ENCODE assay signal across 8 mouse cellular contexts in the genomic region with DNA sequence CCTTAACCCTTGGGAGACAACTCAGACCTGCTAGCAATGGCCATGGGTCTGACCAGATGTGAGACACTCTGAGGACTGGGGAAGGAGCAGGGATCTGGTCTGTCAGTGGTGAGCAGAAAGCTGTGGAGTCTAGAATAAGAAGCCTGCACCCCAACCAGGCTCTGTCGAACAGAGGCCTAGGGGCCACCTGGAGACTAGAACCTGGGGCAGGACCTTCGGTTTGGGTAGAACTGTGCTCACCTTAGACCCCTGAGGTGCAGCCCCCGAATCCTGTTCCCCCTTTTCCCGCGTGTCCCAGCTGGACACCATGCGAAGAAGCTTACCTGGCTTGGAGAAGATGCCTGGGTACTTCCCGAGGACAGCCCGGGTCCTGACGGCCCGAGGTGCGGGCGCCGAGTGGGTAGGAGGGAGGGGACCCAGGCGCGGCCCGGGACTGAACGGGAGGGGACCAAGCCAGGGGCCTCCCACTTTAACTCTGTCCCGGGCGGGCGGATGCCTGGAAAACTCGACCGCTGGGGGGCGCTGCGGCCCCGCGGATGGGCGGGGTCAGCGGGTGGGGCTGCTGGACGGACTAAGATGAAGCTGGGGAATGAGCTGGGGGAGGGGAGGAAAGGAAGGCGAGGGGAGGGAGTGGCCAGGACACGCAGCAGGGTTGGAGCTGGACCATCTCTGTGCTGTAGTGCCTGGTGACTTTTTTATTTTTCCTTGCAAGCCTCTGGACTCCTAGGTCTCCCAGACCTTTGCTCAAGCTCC. TPM values are rescaled to one million over a fixed set of nuclear protein-coding genes. Genes with fewer than 3 reads are reported as not detected.
DNase-seq lines count a peak whose midpoint lies in the region; ATAC-seq and TF ChIP-seq lines count a peak whose summit lies in the region.

Gene Col6a2, minus strand, starts transcription at position 703 of the 753 bp plus-strand sequence.

- H3K4me3 ChIP-seq in embryonic facial prominence, embryonic 13.5 days: peak within 1 kb of the TSS; percentile 64
- H3K4me3 ChIP-seq in kidney, embryonic 14.5 days (ENCODE audit: low read length): peak within 1 kb of the TSS; percentile 45
- peak within 1 kb of the TSS; percentile 46 for H3K4me3 ChIP-seq in limb, embryonic 14.5 days (replicated peaks; ENCODE audit: low read length)

- H3K27ac ChIP-seq in embryonic facial prominence, embryonic 13.5 days: peak within 1 kb of the TSS; percentile 78
- H3K27ac ChIP-seq in kidney, embryonic 14.5 days (ENCODE audit: low read depth, low read length): no peak within 1 kb of the TSS; the same call in 1 of the 2 replicates
- peak within 1 kb of the TSS; percentile 70 for H3K27ac ChIP-seq in limb, embryonic 14.5 days (replicated peaks; ENCODE audit: low read depth, low read length)

- H3K36me3 ChIP-seq in embryonic facial prominence, embryonic 13.5 days: no peaks in the 10 kb centered on the region
- no peaks in the 10 kb centered on the region for H3K36me3 ChIP-seq in kidney, embryonic 14.5 days (ENCODE audit: control insufficient read depth, insufficient read depth, low read length)
- H3K36me3 ChIP-seq in limb, embryonic 14.5 days (ENCODE audit: control insufficient read depth, insufficient read depth, low read length): no peaks in the 10 kb centered on the region

- peak; percentile 28 to 37 for DNase-seq in spleen, adult 18-20 months
- DNase-seq in spleen, adult 12 weeks (ENCODE audit: low spot score): no peak
- peak; percentile 89 to 93 for DNase-seq in heart, adult 9 months (ENCODE audit: low spot score in 2 of 2)
- DNase-seq in limb, embryonic 14.5 days (ENCODE audit: low spot score): peak; percentile 90
- peak; percentile 14 for DNase-seq in naive thymus-derived CD4-positive, alpha-beta T cell, adult 2 months (ENCODE audit: low read depth)
- DNase-seq in telencephalon, adult 2 months (ENCODE audit: low read depth, low spot score): peak; percentile 15

- peaks cover 32% of the 10 kb centered on the region for H3K4me1 ChIP-seq in embryonic facial prominence, embryonic 13.5 days
- H3K4me1 ChIP-seq in kidney, embryonic 14.5 days (ENCODE audit: control insufficient read depth, insufficient read depth, low read length): 0 out of 2 replicates have a peak, but pooled peaks cover 3% of the 10 kb centered on the region
- peaks cover 20% of the 10 kb centered on the region for H3K4me1 ChIP-seq in limb, embryonic 14.5 days (ENCODE audit: control insufficient read depth, insufficient read depth, low read length)

- peak; percentile 56; the same call in 1 of the 2 replicates for TF ChIP-seq POLR2A in limb, embryonic 14.5 days (IDR thresholded peaks at IDR 0.05; ENCODE audit: borderline replicate concordance, extremely low read depth, insufficient read depth, insufficient read length)

- H3K4me2 ChIP-seq in embryonic facial prominence, embryonic 13.5 days: peak within 1 kb of the TSS; percentile 74
- H3K4me2 ChIP-seq in kidney, embryonic 14.5 days (replicated peaks; ENCODE audit: low read depth, low read length): peak within 1 kb of the TSS; percentile 40
- peak within 1 kb of the TSS; percentile 67 for H3K4me2 ChIP-seq in limb, embryonic 14.5 days (replicated peaks; ENCODE audit: low read depth, low read length, severe bottlenecking)

- no peaks in the 10 kb centered on the region for H3K27me3 ChIP-seq in embryonic facial prominence, embryonic 13.5 days
- no peaks in the 10 kb centered on the region for H3K27me3 ChIP-seq in kidney, embryonic 14.5 days (ENCODE audit: control insufficient read depth, insufficient read depth, low read length)
- no peaks in the 10 kb centered on the region for H3K27me3 ChIP-seq in limb, embryonic 14.5 days (ENCODE audit: control insufficient read depth, insufficient read depth, low read length)

- ATAC-seq in embryonic facial prominence, embryonic 13.5 days (ENCODE audit: insufficient number of reproducible peaks, insufficient read depth, low FRiP score, low TSS enrichment, low read depth): peak; percentile 88
- ATAC-seq in kidney, embryonic 14.5 days (ENCODE audit: low FRiP score, low TSS enrichment): peak; percentile 92
- peak; percentile 93 for ATAC-seq in limb, embryonic 14.5 days (ENCODE audit: low FRiP score, low read depth)

- peak within 1 kb of the TSS; percentile 84 for H3K9ac ChIP-seq in embryonic facial prominence, embryonic 13.5 days
- peak within 1 kb of the TSS; percentile 53 for H3K9ac ChIP-seq in kidney, embryonic 14.5 days (ENCODE audit: low read depth, low read length)
- peak within 1 kb of the TSS; percentile 67 for H3K9ac ChIP-seq in limb, embryonic 14.5 days (ENCODE audit: low read depth, low read length, severe bottlenecking)

- WGBS in embryonic facial prominence, embryonic 13.5 days: 2% methylated on average over 29 of the region's 31 CpGs
- WGBS in kidney, embryonic 14.5 days: 3% methylated on average over 31 of the region's 31 CpGs
- 5% methylated on average over 19 of the region's 31 CpGs for WGBS in limb, embryonic 14.5 days

- no peaks in the 10 kb centered on the region for H3K9me3 ChIP-seq in embryonic facial prominence, embryonic 13.5 days
- H3K9me3 ChIP-seq in kidney, embryonic 14.5 days (ENCODE audit: control insufficient read depth, low read length): no peaks in the 10 kb centered on the region
- H3K9me3 ChIP-seq in limb, embryonic 14.5 days (ENCODE audit: control insufficient read depth, low read length): no peaks in the 10 kb centered on the region

RNA-seq across cellular contexts. Expression of gene Col6a2, which starts in this region (rescaled TPM):
- polyA plus RNA-seq in embryonic facial prominence, embryonic 13.5 days (2015; fragmentation: Nextera tagmentation; extraction: Ambion mirVana): 173 and 181 TPM in 2 replicates
- polyA plus RNA-seq in kidney, embryonic 14.5 days (2014; fragmentation: Nextera tagmentation; extraction: Ambion mirVana): 19.8 and 22.0 TPM in 2 replicates
- 365 and 415 TPM in 2 replicates for polyA plus RNA-seq in limb, embryonic 14.5 days (2012; rRNA removed)
- polyA plus RNA-seq in limb, embryonic 14.5 days (2014; fragmentation: Nextera tagmentation; extraction: Ambion mirVana): 178 and 197 TPM in 2 replicates
